Mouse (Mus musculus) embryonic facial prominence, embryonic 14.5 days (tissue): ENCODE measurements around the gene Cyfip1. TPM values are rescaled to one million over a fixed set of nuclear protein-coding genes. Genes with fewer than 3 reads are reported as not detected.

ENCODE experiments used
- ATAC-seq: fragments of 200-750 bp; cut with Nextera tagmentation; 2 replicates; pipeline ENCODE4 v1.8.0; 2017; ENCODE audit warnings: low read depth, moderate number of reproducible peaks, moderate TSS enrichment
- DNase-seq: peaks from one replicate; pipeline ENCODE4 v3.0.0-alpha.2; 2015; ENCODE audit warnings: low spot score
- H3K27ac ChIP-seq: fragments of 300-500 bp; sonication (generic); replicated peaks from 2 replicates; pipeline ENCODE4 v1.5.1; 2014; ENCODE audit warnings: low read depth, mild to moderate bottlenecking, low read length, moderate library complexity
- H3K27me3 ChIP-seq: fragments of 300-500 bp; sonication (generic); replicated peaks from 2 replicates; pipeline ENCODE4 v1.6.1; 2014; ENCODE audit warnings: low read length; ENCODE audit not compliant: control insufficient read depth, insufficient read depth
- H3K36me3 ChIP-seq: fragments of 300-500 bp; sonication (generic); 2 replicates; pipeline ENCODE4 v1.6.1; 2014; ENCODE audit warnings: low read length, mixed read lengths; ENCODE audit not compliant: control insufficient read depth, insufficient read depth
- H3K4me1 ChIP-seq: fragments of 300-500 bp; sonication (generic); 2 replicates; pipeline ENCODE4 v1.6.1; 2014; ENCODE audit warnings: antibody characterized with exemption, low read length; ENCODE audit not compliant: control insufficient read depth, insufficient read depth
- H3K4me2 ChIP-seq: fragments of 300-500 bp; sonication (generic); 2 replicates; pipeline ENCODE4 v1.6.1; 2014; ENCODE audit warnings: low read depth, mild to moderate bottlenecking, low read length, moderate library complexity, mixed read lengths
- H3K4me3 ChIP-seq: fragments of 300-500 bp; sonication (generic); 2 replicates; pipeline ENCODE4 v1.5.1; 2014; ENCODE audit warnings: low read depth, mild to moderate bottlenecking, low read length
- H3K9ac ChIP-seq: fragments of 300-500 bp; sonication (generic); 2 replicates; pipeline ENCODE4 v1.6.1; 2014; ENCODE audit warnings: low read depth, mild to moderate bottlenecking, low read length, moderate library complexity, mixed read lengths
- H3K9me3 ChIP-seq: fragments of 300-500 bp; sonication (generic); 2 replicates; pipeline ENCODE4 v1.6.1; 2016; ENCODE audit warnings: low read length; ENCODE audit not compliant: control insufficient read depth
- WGBS: fragments of 180-500 bp; shearing (Covaris S2); extraction: QIAGEN DNeasy Blood & Tissue Kit; methylation state at CpG from one replicate; pipeline ENCODE4 v1.1.7; 2014; 5-methylcytosine and 5-hydroxymethylcytosine counted together
- polyA plus RNA-seq: library from polyadenylated mRNA; unstranded; fragments of >200 nt; fragmentation: Nextera tagmentation; extraction: Ambion mirVana; gene quantifications from 2 replicates; pipeline ENCODE4 v1.2.1, GENCODE M21; 2014

Cyfip1 gene
- polyA plus RNA-seq, 1 experiment from 2014 or later: 103 TPM

DNA sequence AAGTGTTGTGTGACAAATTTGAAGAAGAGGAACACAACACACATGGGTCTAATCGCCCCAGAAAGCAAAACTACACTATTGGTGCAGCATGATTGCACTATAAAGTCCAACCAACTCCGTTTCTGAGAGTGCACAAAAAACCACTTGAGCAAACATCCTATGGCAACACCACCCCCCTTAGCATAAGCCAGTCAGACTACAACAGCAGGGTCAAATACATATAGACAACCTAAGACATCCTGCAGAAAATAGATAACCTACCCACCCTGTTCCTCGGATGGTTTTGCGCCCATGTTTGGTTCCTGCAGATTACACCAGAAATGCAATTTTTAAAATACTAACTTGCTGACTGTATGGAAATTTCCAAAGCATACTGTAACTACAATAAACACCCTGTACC is 4.7 kb upstream of the Cyfip1 start:
- no peak for DNase-seq
- H3K36me3 ChIP-seq: peaks cover 10% of the 10 kb centered on the region
- H3K4me2 ChIP-seq: no peak overlapping the region
- H3K9me3 ChIP-seq: no peaks in the 10 kb centered on the region
- no peak overlapping the region for H3K27ac ChIP-seq
- no peaks in the 10 kb centered on the region for H3K27me3 ChIP-seq
- peaks cover 5% of the 10 kb centered on the region; the same call in 1 of the 2 replicates for H3K4me1 ChIP-seq
- ATAC-seq: no peak
- no peak overlapping the region for H3K4me3 ChIP-seq
- WGBS: 81% methylated on average over 4 of the region's 4 CpGs
- no peak overlapping the region for H3K9ac ChIP-seq

DNA sequence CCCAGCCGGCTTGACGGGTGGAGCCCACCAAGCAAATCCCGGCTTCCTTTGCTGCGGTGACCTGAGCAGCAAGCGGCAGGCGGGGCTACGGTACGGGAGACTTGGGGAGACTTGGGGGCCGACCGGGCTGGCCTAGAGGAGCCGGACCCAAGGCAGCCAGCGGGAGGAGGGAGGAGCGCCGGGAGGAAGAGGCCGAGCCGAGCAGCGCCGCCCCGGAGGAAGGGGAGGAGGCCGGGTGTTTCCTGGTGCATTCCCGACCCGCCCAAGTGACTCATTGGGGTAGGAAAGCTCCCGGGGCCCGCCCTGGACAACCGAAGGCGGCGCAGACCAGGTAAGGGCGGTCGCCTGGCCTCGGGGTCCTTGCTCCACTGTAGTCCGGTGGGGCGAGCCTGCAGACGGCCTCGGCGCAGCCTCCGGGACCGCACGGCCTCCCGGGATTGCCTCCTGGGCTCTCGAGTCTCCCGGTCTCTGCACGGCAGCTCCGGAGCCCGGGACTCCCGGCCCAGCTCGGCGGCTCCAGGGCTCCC is 495 bp downstream of the Cyfip1 start:
- WGBS: under 1% methylated on average over 30 of the region's 47 CpGs
- peak overlapping the region; percentile 97 for H3K9ac ChIP-seq
- ATAC-seq: peak; percentile 97
- peak overlapping the region; percentile 95 for H3K4me3 ChIP-seq
- H3K27ac ChIP-seq: peak overlapping the region; percentile 97
- H3K4me2 ChIP-seq: peak overlapping the region; percentile 86
- H3K36me3 ChIP-seq: no peaks in the 10 kb centered on the region
- no peaks in the 10 kb centered on the region for H3K9me3 ChIP-seq
- no peaks in the 10 kb centered on the region for H3K27me3 ChIP-seq
- peak; percentile 96 for DNase-seq
- H3K4me1 ChIP-seq: peaks cover 14% of the 10 kb centered on the region

DNA sequence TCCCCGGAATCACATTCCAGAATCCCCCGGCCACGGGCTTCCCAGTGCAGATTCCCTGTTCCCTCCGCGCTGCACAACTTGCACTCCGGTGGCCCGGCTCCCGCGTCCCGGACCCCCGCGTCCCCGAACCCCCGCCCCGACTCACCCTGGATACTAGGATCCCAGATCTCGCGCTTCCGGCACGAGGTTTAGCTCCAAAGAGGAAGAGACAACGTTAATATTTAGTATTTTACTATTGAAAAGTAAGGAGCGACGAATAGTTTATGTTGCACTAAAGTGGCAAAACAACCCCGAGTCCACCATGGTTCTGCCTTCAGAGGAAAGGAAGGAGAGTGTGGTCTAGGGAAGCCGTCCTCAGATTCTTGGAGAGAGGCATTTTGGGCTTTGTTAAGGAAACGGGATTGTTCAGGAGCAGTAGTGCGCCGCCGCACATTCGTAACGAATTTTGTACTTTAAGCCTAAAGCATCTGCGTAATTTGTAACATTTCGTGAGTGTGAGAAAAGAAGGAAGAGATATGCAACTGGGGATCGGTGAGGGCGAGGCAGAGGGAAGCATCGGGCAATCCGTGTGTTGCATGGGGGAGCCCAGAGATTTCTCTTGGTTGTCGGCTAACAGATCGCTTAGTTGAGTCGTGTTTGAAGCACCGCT is 1.1 kb downstream of the Cyfip1 start:
- peaks cover 14% of the 10 kb centered on the region for H3K4me1 ChIP-seq
- no peaks in the 10 kb centered on the region for H3K27me3 ChIP-seq
- H3K27ac ChIP-seq: peak overlapping the region; percentile 97
- ATAC-seq (peak; percentile 38), DNase-seq (peak; percentile 20)
- H3K4me2 ChIP-seq: peak overlapping the region; percentile 86
- under 1% methylated on average over 37 of the region's 40 CpGs for WGBS
- H3K9ac ChIP-seq: peak overlapping the region; percentile 97
- H3K36me3 ChIP-seq: no peaks in the 10 kb centered on the region
- no peaks in the 10 kb centered on the region for H3K9me3 ChIP-seq
- H3K4me3 ChIP-seq: peak overlapping the region; percentile 95

DNA sequence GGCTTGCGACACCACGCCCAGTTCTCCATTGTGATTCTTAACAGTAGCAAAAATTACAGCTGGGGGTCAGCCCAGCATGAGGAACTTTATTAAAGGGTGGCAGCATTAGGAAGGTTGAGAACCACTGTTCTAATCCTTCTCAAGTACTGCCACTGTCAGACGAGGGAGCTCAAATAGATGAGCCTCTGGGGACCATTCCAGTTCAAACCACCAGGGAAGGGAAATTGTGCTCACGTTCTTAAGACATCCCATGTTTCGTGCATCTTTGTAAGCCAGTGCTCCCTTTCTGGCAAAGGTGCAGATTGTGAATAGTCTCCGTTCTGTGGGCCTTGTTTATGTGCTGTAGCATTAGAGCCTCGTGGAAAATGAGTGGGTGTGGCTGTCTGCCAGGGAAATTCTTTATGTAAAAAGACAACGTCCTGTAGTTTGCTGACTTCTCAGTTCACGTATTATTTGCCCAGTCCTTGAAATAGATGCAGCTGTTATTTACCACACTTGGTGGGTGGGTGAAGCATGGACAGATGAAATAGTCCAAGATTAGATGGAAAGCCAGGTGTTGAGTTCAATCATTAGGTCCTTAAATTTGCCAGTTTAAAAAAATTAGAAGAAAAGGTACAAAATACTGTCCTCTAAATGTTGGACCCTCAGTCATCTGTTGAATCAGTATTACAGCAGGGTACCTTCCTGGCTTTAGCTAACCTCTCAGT is 5.2 kb downstream of the Cyfip1 start:
- no peak overlapping the region for H3K27ac ChIP-seq
- peaks cover 23% of the 10 kb centered on the region for H3K4me1 ChIP-seq
- H3K36me3 ChIP-seq: no peaks in the 10 kb centered on the region
- WGBS: 52% methylated on average over 9 of the region's 9 CpGs
- no peaks in the 10 kb centered on the region for H3K9me3 ChIP-seq
- no peaks in the 10 kb centered on the region for H3K27me3 ChIP-seq
- ATAC-seq: no peak
- H3K4me3 ChIP-seq: no peak overlapping the region
- no peak overlapping the region for H3K4me2 ChIP-seq
- no peak overlapping the region for H3K9ac ChIP-seq
- peak; percentile 71 for DNase-seq

DNA sequence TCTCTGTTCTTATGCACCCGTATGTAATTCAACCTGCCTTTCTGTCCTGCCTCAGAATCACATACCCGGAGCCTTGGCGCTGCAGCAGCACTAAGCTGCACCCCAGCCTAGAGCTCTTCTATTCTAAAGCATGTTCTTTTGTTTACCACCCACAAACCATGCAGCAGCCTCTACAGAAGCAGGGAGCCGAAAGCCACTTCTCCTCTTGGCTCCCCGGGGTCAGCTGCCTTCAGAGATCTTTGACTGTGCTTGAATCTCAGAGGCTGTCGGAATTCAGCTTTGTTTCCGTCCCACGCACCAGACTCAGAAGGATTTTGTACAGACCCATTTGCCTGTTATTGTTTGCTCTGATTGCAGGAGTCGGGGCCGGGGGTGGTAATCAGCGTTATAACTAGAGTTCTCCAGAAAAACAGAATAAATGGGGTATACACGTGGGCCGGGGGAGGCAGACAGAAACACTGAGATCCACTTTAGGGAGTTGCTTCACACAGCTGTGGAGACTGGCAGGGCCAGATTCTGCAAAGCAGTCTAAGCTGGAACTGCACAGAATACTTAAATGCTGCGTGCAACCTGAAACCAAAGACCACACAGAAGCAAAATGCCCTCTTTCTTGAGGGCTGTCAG is 8.5 kb downstream of the Cyfip1 start:
- peaks cover 15% of the 10 kb centered on the region; the same call in 1 of the 2 replicates for H3K4me1 ChIP-seq
- H3K9ac ChIP-seq: 0 out of 2 replicates have a peak overlapping the region, but pooled peaks have one; percentile 17
- peak; percentile 91 for ATAC-seq

DNA sequence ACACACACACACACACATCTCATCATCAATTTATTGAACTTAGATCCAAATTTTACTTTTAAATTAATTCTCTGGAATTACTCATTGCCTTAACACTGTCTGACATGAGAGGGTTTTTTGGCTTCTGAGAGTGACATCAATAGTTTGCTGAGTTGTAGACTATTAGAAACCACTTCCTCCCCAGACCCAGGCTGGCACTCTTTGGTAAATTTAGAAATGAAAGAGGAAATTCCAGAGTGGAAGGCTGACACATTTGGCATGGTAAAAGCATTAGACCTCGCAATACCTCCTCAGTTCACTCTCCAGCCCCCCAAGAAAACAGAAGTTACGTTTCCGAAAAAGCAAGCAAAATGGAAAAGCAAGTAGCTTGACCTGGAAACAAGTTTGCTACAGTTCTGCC is 11.2 kb downstream of the Cyfip1 start:
- DNase-seq (peak; percentile 23), ATAC-seq (no peak)
- no peak overlapping the region for H3K4me3 ChIP-seq
- peaks cover 22% of the 10 kb centered on the region for H3K4me1 ChIP-seq
- H3K27me3 ChIP-seq: no peaks in the 10 kb centered on the region
- 63% methylated on average over 3 of the region's 3 CpGs for WGBS
- no peak overlapping the region for H3K4me2 ChIP-seq
- no peak overlapping the region for H3K9ac ChIP-seq
- no peaks in the 10 kb centered on the region for H3K36me3 ChIP-seq
- no peaks in the 10 kb centered on the region for H3K9me3 ChIP-seq
- H3K27ac ChIP-seq: no peak overlapping the region

More for the DNA sequence above, 8.5 kb downstream of the Cyfip1 start:
- 15% methylated on average over 14 of the region's 14 CpGs for WGBS
- Histone ChIP-seq H3K4me2 (peak overlapping the region; percentile 25), H3K4me3 (no peak overlapping the region), H3K9me3 (no peaks in the 10 kb centered on the region), H3K27ac (peak overlapping the region; percentile 69), H3K27me3 (no peaks in the 10 kb centered on the region), H3K36me3 (no peaks in the 10 kb centered on the region)
- DNase-seq: peak; percentile 84

DNA sequence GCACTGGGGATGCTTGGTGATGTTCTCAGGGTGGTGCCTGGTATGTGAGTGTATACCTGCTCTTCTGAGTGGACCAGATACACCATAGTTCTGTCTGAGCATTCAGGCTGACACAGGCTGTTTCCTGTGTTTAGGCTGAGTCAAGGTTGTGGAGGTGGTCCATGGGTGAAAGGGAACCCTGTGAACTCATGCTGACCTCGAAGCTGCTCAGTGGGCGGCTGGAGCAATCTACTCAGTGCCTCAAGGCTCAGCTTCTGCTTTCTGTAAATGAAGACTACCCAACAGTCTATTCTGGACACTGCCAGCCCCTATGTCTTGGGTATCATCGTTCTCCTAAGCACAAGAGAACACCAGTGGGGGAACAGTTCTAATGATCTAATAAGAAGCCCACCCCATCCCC is 14.1 kb downstream of the Cyfip1 start:
- Histone ChIP-seq H3K4me1 (peaks cover 15% of the 10 kb centered on the region), H3K36me3 (no peaks in the 10 kb centered on the region), H3K4me2 (no peak overlapping the region), H3K27me3 (no peaks in the 10 kb centered on the region), H3K9me3 (no peaks in the 10 kb centered on the region), H3K4me3 (no peak overlapping the region), H3K27ac (no peak overlapping the region), H3K9ac (no peak overlapping the region)
- ATAC-seq (no peak), DNase-seq (no peak)
- WGBS: 75% methylated on average over 3 of the region's 3 CpGs

DNA sequence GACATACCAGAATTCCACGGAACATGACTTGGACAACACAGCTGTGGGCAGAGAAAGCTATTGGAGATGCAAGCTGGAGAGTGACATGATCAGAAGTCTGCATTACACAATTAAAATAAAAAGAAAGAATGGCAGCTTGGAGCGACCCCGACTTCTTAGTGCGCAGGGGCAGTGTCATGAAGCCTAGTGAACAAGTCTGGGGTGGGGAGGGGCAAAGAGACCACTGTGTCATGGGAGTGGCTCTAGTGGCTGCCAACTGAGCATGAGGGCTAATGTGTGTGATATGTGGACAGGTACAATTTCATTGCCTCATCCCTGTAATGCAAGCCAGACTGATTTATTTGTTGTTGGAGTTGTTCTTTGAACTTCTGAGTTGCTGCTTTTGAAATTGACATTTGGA is 15.2 kb downstream of the Cyfip1 start:
- 95% methylated on average over 4 of the region's 4 CpGs for WGBS
- Histone ChIP-seq H3K36me3 (no peaks in the 10 kb centered on the region), H3K9ac (no peak overlapping the region)

More for the DNA sequence above, 15.2 kb downstream of the Cyfip1 start:
- no peak for ATAC-seq
- DNase-seq: no peak
- H3K9me3 ChIP-seq: no peaks in the 10 kb centered on the region
- H3K4me2 ChIP-seq: no peak overlapping the region
- H3K4me1 ChIP-seq: peaks cover 8% of the 10 kb centered on the region
- no peaks in the 10 kb centered on the region for H3K27me3 ChIP-seq
- no peak overlapping the region for H3K27ac ChIP-seq
- H3K4me3 ChIP-seq: no peak overlapping the region
